Mouse (Mus musculus): ENCODE results near the gene Dcaf1.
A peak's percentile ranks its signal among the peaks of the same experiment; 100 is the strongest.

The Dcaf1 gene

GRCm38 (mm10) chr9:106879471-106879870, 57.8 kb downstream of the Dcaf1 start:
- DNase-seq (ENCODE audit: low spot score): no peak

GRCm38 (mm10) chr9:106881071-106881755, 59.5 kb downstream of the Dcaf1 start:
- no peak for DNase-seq (ENCODE audit: low spot score)

DNA sequence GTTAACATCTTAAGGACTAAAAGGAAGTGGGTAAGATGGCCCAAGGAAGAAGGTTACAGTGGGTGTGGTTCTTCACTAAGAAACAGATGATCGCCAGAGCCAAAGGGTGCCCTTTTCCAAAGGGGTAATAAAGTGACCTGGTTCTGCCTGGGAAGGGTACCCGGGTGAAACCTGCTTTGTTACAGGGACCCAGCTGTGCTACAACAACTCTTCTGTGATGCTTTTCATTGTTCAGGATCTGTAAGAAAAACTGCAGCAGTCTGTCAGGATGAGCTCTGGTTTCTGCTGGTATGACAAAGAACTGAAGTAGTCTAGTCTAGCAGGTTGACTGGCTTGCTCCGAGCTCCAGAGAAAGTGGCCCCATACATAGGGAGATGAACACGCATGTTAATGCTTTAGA, 60.5 kb downstream of the Dcaf1 start:
- DNase-seq (ENCODE audit: low spot score): no peak

GRCm38 (mm10) chr9:106883085-106883484, 61.4 kb downstream of the Dcaf1 start:
- DNase-seq (ENCODE audit: low spot score): no peak

DNA sequence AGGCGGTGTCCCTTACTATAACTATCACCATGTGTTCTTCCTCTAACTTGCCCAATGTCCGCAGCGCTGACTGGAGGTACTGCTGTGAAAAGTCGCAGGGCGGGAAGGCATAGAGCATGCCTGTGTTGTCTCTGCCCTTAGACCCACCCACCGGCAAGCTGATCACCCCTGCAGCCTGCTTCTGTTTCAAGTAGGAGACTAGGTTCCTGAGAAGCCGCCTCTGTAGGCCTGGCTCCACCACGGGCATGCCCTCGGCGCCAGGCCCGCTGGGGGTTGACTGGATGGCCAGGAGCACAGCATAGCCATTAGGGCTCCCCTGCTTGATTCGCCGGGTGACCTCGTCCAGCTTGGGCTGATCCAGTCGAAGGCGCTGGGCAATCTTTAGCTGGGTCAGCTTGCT, 62.6 kb downstream of the Dcaf1 start:
- DNase-seq (ENCODE audit: low spot score): no peak

DNA sequence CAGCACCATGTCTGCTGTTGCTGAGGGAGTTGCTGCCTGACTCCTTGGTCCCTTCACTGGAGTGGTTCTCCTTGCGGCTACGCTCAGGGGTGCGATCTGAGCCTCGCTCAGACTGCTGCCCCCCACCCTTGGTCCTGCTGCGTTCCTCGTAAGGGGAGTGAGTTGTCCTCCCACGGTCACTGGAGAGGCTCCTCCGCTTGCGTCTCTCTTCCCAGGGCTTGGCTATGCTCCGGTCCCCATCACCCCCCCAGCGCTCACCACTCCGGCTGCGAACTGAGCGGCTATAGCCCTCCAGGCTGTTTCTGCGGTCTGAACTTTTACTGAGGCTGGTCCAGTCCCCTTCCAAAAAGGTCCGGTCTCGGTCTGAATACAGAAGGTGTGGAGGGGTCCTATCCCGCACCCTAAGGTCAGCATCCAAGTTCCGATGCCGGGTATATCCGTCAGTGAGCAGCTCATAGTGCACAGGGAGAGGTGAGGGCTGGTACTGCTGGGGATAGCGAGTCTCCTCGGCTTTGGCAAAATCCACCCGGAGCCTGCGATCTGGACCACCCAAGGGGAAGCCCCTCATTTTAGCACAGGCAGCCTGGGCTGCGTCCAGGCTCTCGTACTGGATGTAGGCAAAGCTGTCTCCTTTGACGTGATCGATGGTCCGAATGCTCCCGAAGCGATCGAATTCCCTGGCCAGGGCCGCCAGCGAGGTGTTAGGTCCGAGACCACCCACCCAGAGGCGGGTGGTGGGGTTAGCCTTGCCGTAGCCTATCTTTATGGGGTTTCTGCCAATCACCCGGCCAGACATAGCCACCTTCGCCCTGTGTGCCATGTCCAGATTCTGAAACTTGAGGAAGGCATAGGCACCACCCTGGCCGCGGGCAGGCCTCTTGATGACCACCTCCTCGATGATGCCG, 63.6 kb downstream of the Dcaf1 start:
- DNase-seq (ENCODE audit: low spot score): no peak

DNA sequence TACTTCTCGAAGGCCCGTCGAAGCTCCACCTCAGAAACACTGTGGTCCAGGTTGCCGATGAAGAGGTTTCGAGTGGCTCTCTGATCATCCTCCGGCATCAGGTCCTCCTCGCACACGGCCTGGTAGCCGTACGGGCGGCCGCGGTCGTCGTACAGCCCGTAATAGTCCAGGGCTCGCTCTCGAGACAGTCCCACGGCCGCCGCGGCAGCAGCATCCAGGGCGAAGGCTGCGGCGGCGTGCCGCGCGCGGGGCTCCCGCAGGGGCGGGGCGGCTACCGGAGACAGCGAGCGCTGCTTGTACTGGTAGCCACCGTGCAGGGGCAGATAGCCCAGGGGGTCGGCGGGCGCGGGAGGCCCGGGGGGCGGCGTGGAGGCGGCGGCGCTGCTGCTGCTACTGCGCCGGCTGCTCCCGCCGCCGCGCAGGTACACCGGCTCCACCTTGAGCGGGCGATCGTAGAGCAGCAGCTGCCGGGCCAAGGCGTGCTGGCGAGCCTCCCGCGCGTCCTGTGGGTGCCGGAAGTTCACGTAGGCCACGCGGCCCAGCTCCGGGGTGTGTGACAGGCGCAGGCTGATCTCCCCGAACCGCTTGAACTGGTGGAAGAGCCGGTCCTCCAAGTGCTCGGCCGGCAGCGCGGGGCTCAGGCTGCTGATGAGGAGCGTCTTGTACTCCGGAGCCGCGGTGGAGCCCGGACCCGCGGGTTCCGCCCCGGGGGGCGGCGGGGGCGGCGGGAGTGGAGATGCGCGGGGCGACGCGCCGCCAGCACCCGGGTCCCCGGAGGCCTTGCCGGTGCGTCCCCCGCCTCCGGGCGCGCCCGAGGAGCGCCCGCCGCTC, 64.4 kb downstream of the Dcaf1 start:
- no peak for DNase-seq (ENCODE audit: low spot score)

- peak; percentile 95 for DNase-seq (ENCODE audit: low spot score)
These were observed 65.4 kb downstream of the Dcaf1 start, which contains the start of gene Rbm15b for GRCm38 (mm10) chr9:106886828-106887702. Gene Rbm15b, minus strand, starts transcription at chr9:106887428.

DNA sequence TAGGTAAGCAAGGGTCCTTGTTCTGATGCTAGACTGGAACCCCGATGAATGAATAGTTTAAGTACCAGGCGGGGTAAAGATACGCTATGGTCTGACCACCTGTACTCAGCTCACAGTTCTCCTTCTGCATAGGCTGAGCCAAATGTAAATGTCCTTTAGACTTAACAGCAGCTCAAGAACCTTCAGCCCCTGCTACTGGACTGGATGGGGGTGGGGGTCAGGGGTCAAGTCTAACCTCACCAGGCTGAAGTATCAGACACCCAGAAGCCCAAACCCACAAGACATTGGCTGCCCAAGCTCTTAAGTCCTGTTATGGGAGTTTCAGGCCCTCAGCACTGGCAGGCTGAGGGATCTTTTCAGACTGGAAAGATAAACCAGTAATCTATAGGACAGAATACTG, 66.7 kb downstream of the Dcaf1 start:
- DNase-seq (ENCODE audit: low spot score): no peak

GRCm38 (mm10) chr9:106889321-106889720, 67.6 kb downstream of the Dcaf1 start:
- no peak for DNase-seq (ENCODE audit: low spot score)

DNA sequence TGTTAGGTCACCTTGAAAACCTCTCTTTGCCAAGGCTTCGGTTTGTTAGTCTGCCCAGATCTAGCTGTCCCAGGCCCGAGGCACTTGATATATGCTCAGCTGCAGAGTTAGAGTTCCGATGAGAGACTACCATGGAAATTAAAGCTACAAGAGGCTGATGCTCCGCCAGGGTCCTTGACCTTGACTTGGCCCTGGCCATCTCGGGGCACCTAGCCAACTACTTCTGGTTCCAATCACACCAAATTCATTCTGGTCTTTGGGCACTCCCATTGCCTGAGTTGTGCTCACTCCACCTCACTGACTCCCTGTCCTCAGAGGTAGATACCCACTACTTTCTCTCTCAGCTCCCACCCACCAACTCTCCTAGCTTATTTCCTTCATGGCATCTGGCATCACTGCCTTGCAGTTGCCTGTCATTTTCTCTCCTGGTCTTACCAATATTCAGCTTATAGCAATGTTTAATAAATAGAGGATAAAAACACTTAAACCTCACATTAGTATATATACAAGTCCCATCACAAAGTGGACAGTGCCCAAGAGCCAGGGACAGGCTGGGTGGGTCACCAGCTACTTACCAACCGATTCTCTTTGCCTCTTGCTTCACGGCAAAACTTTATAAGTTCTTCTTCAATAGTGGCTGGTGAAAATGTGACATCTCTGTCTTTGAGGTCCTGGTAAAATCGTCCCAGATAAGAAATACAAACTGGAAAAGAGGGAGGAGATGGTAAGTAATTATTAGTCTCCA, 69.0 kb downstream of the Dcaf1 start:
- no peak for DNase-seq (ENCODE audit: low spot score)

DNA sequence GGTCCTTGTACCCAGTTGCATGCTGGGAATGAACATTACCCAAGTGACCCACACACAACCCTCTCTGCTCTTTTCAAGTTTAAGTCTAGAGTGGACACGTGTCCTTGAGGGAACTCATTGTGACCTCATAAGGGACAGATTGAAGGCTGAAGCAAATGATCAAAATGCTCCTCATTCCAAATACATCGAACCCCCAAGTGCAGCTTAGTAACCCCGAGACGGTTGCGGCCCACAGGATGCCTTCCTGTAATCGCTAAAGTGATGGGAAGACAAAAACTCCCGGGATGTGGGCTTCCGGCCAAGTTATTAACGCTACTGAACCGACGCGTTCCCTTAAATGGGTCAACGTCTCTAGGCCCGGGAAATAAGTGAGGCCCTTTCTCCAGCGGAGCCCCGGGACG, 69.7 kb downstream of the Dcaf1 start:
- DNase-seq (ENCODE audit: low spot score): no peak

DNA sequence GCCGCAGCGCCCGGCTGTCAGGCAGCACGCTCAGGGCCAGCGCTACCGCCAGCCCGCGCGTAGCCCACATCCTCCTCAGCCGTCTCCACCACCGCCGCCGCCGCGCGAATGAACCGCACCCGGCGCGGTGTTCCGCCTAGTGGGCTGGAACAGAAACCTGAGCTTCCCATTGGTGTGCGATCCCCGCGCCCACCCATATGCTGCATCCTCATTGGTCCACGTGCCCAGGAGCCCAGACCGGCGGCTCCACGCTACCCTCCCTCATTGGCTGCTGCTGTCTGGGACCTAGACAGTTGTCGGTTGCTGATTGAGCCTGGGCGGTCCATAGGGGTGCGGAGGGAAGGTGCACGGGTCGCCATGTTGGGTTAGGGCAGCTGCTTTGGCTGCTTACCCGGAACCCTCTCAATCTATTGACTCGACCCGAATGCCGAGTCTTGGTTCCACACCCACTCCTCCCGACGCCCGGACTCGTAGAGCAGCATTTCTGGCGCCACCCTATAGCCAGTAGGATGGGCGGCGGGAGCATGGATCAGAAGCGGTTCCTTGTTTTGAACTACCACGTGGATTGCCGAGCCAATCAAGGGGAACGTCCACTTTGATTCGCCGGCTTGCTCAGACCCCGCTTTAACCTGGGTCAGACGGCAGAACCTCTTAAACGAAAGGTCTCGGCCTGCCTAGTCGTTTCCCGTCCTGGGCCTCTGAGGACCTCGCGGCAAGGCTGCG, 70.3 kb downstream of the Dcaf1 start, which contains the start of gene Manf:
Gene Manf, minus strand, starts transcription at position 151 of the 723 bp plus-strand sequence.
- DNase-seq (ENCODE audit: low spot score): peak; percentile 99

GRCm38 (mm10) chr9:106892552-106892875, 70.8 kb downstream of the Dcaf1 start:
- no peak for DNase-seq (ENCODE audit: low spot score)

DNA sequence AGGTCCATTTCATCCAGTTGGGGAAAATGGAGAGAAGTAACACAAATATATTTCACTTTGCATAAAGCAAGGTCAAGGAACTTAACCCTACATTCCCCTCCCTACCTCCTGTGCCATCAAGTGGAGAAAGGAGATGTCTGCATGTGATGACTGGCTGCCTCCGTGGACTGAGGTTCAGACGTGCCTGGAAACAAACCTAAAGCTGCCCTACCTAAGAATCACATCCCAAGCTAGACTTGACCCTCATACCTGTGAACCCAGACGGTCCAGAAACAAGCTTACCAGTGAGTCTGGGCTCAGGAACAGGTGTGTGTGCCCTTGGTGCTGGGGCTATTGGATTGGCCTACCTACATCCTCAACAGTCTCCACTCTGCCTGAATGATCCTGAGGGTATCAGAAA, 71.7 kb downstream of the Dcaf1 start:
- no peak for DNase-seq (ENCODE audit: low spot score)

- DNase-seq (ENCODE audit: low spot score): no peak
These were observed 77.2 kb downstream of the Dcaf1 start for GRCm38 (mm10) chr9:106898901-106899300.

GRCm38 (mm10) chr9:106901596-106901995, 79.9 kb downstream of the Dcaf1 start:
- DNase-seq (ENCODE audit: low spot score): no peak

- no peak for DNase-seq (ENCODE audit: low spot score)
These were observed 81.6 kb downstream of the Dcaf1 start for GRCm38 (mm10) chr9:106903099-106903790.

- DNase-seq (ENCODE audit: low spot score): no peak
These were observed 82.1 kb downstream of the Dcaf1 start for GRCm38 (mm10) chr9:106903791-106904134.

DNA sequence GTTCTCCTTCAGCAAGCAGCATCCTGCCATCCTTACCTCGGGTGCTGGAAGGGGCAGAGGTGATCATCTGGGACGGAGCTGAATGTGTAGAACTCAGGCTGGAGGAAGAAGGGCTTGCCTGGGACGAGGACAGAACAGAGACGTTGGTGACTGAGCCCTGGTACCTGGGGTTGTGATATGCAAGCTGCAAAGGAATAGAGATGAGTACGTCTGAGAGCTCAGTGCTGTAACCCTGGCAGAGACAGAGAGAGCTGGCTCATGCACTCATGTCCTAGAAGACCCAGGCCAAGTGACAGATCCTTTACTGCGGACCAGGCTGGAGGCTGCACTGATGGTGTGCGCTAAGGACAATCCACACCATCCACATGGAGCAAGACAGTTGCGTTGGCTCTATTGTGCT, 84.9 kb downstream of the Dcaf1 start:
- DNase-seq (ENCODE audit: low spot score): no peak

Data from left cerebral cortex, adult 11 months (tissue).